Mouse (Mus musculus) liver, postnatal 0 days (tissue): ENCODE data around the gene 4931406P16Rik.

ENCODE experiments used
- CTCF ChIP-seq: sonication (generic); IDR thresholded peaks from 2 replicates; pipeline ENCODE4 v1.5.1; 2016; ENCODE audit warnings: antibody characterized with exemption, low read depth
- EP300 ChIP-seq: IDR thresholded peaks from 2 replicates; pipeline ENCODE4 v1.6.1; 2016; ENCODE audit warnings: antibody characterized with exemption, low read depth, mild to moderate bottlenecking

GRCm38 (mm10) chr7:34229153-34229552 lies 84.2 kb downstream of the 4931406P16Rik start:
- TF ChIP-seq EP300 (no peak), CTCF (no peak)
